Mouse (Mus musculus): Measurements from ENCODE around the gene Bloc1s2. TPM values are rescaled to one million over a fixed set of nuclear protein-coding genes. Genes with fewer than 3 reads are reported as not detected.

Bloc1s2 gene
- total RNA-seq, 1 experiment: 80.5 TPM

- peak overlapping the region; percentile 58 to 99 for H3K4me3 ChIP-seq (ENCODE audit: insufficient read depth in 1 of 2, low read depth in 1 of 2, low read length in 2 of 2, poor library complexity in 1 of 2, severe bottlenecking in 1 of 2)
- H3K4me1 ChIP-seq (ENCODE audit: control insufficient read depth in 2 of 2, insufficient read depth in 2 of 2, low read length in 2 of 2, poor library complexity in 1 of 2): no peaks in the 10 kb centered on the region
- DNase-seq (ENCODE audit: low read depth, low spot score): no peak
- H3K9ac ChIP-seq (ENCODE audit: insufficient read depth, low read depth, low read length, poor library complexity, severe bottlenecking): peak overlapping the region; percentile 66; the same call in 1 of the 2 replicates
- peaks cover 11% of the 10 kb centered on the region for H3K36me3 ChIP-seq (ENCODE audit: control insufficient read depth, insufficient read depth, low read length, poor library complexity, severe bottlenecking)
- in situ Hi-C loops (cut with MboI; ENCODE audit: low sequenced_read_pairs in 2 of 2, unreplicated experiment in 2 of 2): no loop called here
- no peak overlapping the region; the same call in 1 of the 2 replicates for H3K27ac ChIP-seq (ENCODE audit: insufficient read depth, low read depth, low read length, poor library complexity, severe bottlenecking)
- H3K9me3 ChIP-seq (ENCODE audit: control insufficient read depth, insufficient read depth, low read depth, low read length): no peaks in the 10 kb centered on the region
- TF ChIP-seq ZC3H11A (IDR thresholded peaks at IDR 0.05; ENCODE audit: borderline replicate concordance, low read depth, low read length): no peak
- no peak for TF ChIP-seq HCFC1 (IDR thresholded peaks at IDR 0.05; ENCODE audit: borderline replicate concordance, insufficient read depth, low read length)
- no peak for TF ChIP-seq MAFK (IDR thresholded peaks at IDR 0.05; ENCODE audit: insufficient read depth, low read depth, low read length)
- no peak for TF ChIP-seq ZNF384 (IDR thresholded peaks at IDR 0.05; ENCODE audit: low read depth, low read length)
- no peak for TF ChIP-seq CHD2 (IDR thresholded peaks at IDR 0.05; ENCODE audit: low read depth, low read length)
Measured at GRCm38 (mm10) chr19:44135960-44136485, 10.2 kb downstream of the Bloc1s2 start.

- Histone ChIP-seq H3K4me3 (ENCODE audit: insufficient read depth in 1 of 2, low read depth in 1 of 2, low read length in 2 of 2, poor library complexity in 1 of 2, severe bottlenecking in 1 of 2) (peak within 1 kb of the TSS; percentile 93 to 99), H3K9me3 (ENCODE audit: control insufficient read depth, insufficient read depth, low read depth, low read length) (no peaks in the 10 kb centered on the region), H3K36me3 (ENCODE audit: control insufficient read depth, insufficient read depth, low read length, poor library complexity, severe bottlenecking) (peaks cover 12% of the 10 kb centered on the region), H3K4me1 (ENCODE audit: control insufficient read depth in 2 of 2, insufficient read depth in 2 of 2, low read length in 2 of 2, poor library complexity in 1 of 2) (no peaks in the 10 kb centered on the region), H3K9ac (ENCODE audit: insufficient read depth, low read depth, low read length, poor library complexity, severe bottlenecking) (peak within 1 kb of the TSS; percentile 90), H3K27ac (ENCODE audit: insufficient read depth, low read depth, low read length, poor library complexity, severe bottlenecking) (peak within 1 kb of the TSS; percentile 84)
- in situ Hi-C loops (cut with MboI; ENCODE audit: low sequenced_read_pairs in 2 of 2, unreplicated experiment in 2 of 2): no loop called here
- DNase-seq (ENCODE audit: low read depth, low spot score): peak; percentile 81
- no peak for TF ChIP-seq ZC3H11A (IDR thresholded peaks at IDR 0.05; ENCODE audit: borderline replicate concordance, low read depth, low read length)
- TF ChIP-seq HCFC1 (IDR thresholded peaks at IDR 0.05; ENCODE audit: borderline replicate concordance, insufficient read depth, low read length): 0 out of 2 replicates have a peak, but pooled peaks have one; percentile 46
Measured at GRCm38 (mm10) chr19:44135072-44135959, 10.9 kb downstream of the Bloc1s2 start, which contains the start of gene Cwf19l1. Gene Cwf19l1 (minus strand): TSS chr19:44135876.

- DNase-seq (ENCODE audit: low read depth, low spot score): no peak
- Histone ChIP-seq H3K4me3 (ENCODE audit: insufficient read depth in 1 of 2, low read depth in 1 of 2, low read length in 2 of 2, poor library complexity in 1 of 2, severe bottlenecking in 1 of 2) (no peak overlapping the region), H3K27ac (ENCODE audit: insufficient read depth, low read depth, low read length, poor library complexity, severe bottlenecking) (no peak overlapping the region), H3K9ac (ENCODE audit: insufficient read depth, low read depth, low read length, poor library complexity, severe bottlenecking) (no peak overlapping the region), H3K9me3 (ENCODE audit: control insufficient read depth, insufficient read depth, low read depth, low read length) (no peaks in the 10 kb centered on the region), H3K36me3 (ENCODE audit: control insufficient read depth, insufficient read depth, low read length, poor library complexity, severe bottlenecking) (peaks cover 17% of the 10 kb centered on the region), H3K4me1 (ENCODE audit: control insufficient read depth in 2 of 2, insufficient read depth in 2 of 2, low read length in 2 of 2, poor library complexity in 1 of 2) (no peaks in the 10 kb centered on the region)
- in situ Hi-C loops (cut with MboI; ENCODE audit: low sequenced_read_pairs in 2 of 2, unreplicated experiment in 2 of 2): no loop called here
- TF ChIP-seq MAFK (IDR thresholded peaks at IDR 0.05; ENCODE audit: insufficient read depth, low read depth, low read length) (no peak), HCFC1 (IDR thresholded peaks at IDR 0.05; ENCODE audit: borderline replicate concordance, insufficient read depth, low read length) (no peak), ZNF384 (IDR thresholded peaks at IDR 0.05; ENCODE audit: low read depth, low read length) (no peak), CHD2 (IDR thresholded peaks at IDR 0.05; ENCODE audit: low read depth, low read length) (no peak), ZC3H11A (IDR thresholded peaks at IDR 0.05; ENCODE audit: borderline replicate concordance, low read depth, low read length) (no peak)
Measured at GRCm38 (mm10) chr19:44132917-44133316, 13.3 kb downstream of the Bloc1s2 start.

GRCm38 (mm10) chr19:44128560-44128959 lies 17.7 kb downstream of the Bloc1s2 start:
- Histone ChIP-seq H3K27ac (ENCODE audit: insufficient read depth, low read depth, low read length, poor library complexity, severe bottlenecking) (no peak overlapping the region), H3K36me3 (ENCODE audit: control insufficient read depth, insufficient read depth, low read length, poor library complexity, severe bottlenecking) (peaks cover 28% of the 10 kb centered on the region), H3K9me3 (ENCODE audit: control insufficient read depth, insufficient read depth, low read depth, low read length) (no peaks in the 10 kb centered on the region), H3K4me1 (ENCODE audit: control insufficient read depth in 2 of 2, insufficient read depth in 2 of 2, low read length in 2 of 2, poor library complexity in 1 of 2) (no peaks in the 10 kb centered on the region), H3K9ac (ENCODE audit: insufficient read depth, low read depth, low read length, poor library complexity, severe bottlenecking) (no peak overlapping the region), H3K4me3 (ENCODE audit: insufficient read depth in 1 of 2, low read depth in 1 of 2, low read length in 2 of 2, poor library complexity in 1 of 2, severe bottlenecking in 1 of 2) (no peak overlapping the region)
- TF ChIP-seq ZC3H11A (IDR thresholded peaks at IDR 0.05; ENCODE audit: borderline replicate concordance, low read depth, low read length): no peak
- no peak for DNase-seq (ENCODE audit: low read depth, low spot score)
- in situ Hi-C loops (cut with MboI; ENCODE audit: low sequenced_read_pairs in 2 of 2, unreplicated experiment in 2 of 2): no loop called here

All from ES-E14 (cell line).